Mouse (Mus musculus) kidney, embryonic 16.5 days (tissue): ENCODE measurements at regions not wholly inside any gene's neighbourhood (a gene's known extent, or its start where the extent isn't known, plus 50 kb on each side); places are given as distances from the start of the nearest gene placed in this dataset.

ENCODE experiments used
- ATAC-seq: fragments of 200-750 bp; cut with Nextera tagmentation; 2 replicates; pipeline ENCODE4 v1.8.0; 2017; ENCODE audit warnings: moderate TSS enrichment; ENCODE audit not compliant: low FRiP score, low TSS enrichment
- H3K27ac ChIP-seq: fragments of 300-500 bp; sonication (generic); 2 replicates; pipeline ENCODE4 v1.5.1; 2014; ENCODE audit warnings: low read length
- H3K27me3 ChIP-seq: fragments of 300-500 bp; sonication (generic); 2 replicates; pipeline ENCODE4 v1.6.1; 2014; ENCODE audit warnings: low read length, control low read depth, mixed read lengths; ENCODE audit not compliant: insufficient read depth
- H3K36me3 ChIP-seq: fragments of 300-500 bp; sonication (generic); 2 replicates; pipeline ENCODE4 v1.6.1; 2014; ENCODE audit warnings: low read length, control low read depth, mixed read lengths; ENCODE audit not compliant: insufficient read depth
- H3K4me1 ChIP-seq: fragments of 300-500 bp; sonication (generic); 2 replicates; pipeline ENCODE4 v1.6.1; 2014; ENCODE audit warnings: low read length, control low read depth, mixed read lengths; ENCODE audit not compliant: insufficient read depth
- H3K4me2 ChIP-seq: fragments of 300-500 bp; sonication (generic); replicated peaks from 2 replicates; pipeline ENCODE4 v1.6.1; 2014; ENCODE audit warnings: low read depth, low read length
- H3K4me3 ChIP-seq: fragments of 300-500 bp; sonication (generic); 2 replicates; pipeline ENCODE4 v1.5.1; 2014; ENCODE audit warnings: mild to moderate bottlenecking, low read length
- H3K9ac ChIP-seq: fragments of 300-500 bp; sonication (generic); replicated peaks from 2 replicates; pipeline ENCODE4 v1.6.1; 2014; ENCODE audit warnings: low read length
- H3K9me3 ChIP-seq: fragments of 300-500 bp; sonication (generic); 2 replicates; pipeline ENCODE4 v1.6.1; 2016; ENCODE audit warnings: low read length, control low read depth
- WGBS: fragments of 180-500 bp; shearing (Covaris S2); extraction: QIAGEN DNeasy Blood & Tissue Kit; methylation state at CpG from one replicate; pipeline ENCODE4 v1.1.7; 2014; 5-methylcytosine and 5-hydroxymethylcytosine counted together

- H3K27ac ChIP-seq, result no peak overlapping the region
- no peak overlapping the region for H3K4me3 ChIP-seq
- WGBS, result 84% methylated on average over 5 of the region's 5 CpGs
- no peaks in the 10 kb centered on the region for H3K4me1 ChIP-seq
- no peak overlapping the region for H3K9ac ChIP-seq
- no peak overlapping the region for H3K4me2 ChIP-seq
- H3K36me3 ChIP-seq, result no peaks in the 10 kb centered on the region
- H3K27me3 ChIP-seq, result no peaks in the 10 kb centered on the region
- ATAC-seq, result no peak
- H3K9me3 ChIP-seq, result no peaks in the 10 kb centered on the region
These were observed 733.5 kb downstream of the Fam19a2 start for GRCm38 (mm10) chr10:123997260-123997659.

- 70% methylated on average over 1 of the region's 1 CpGs for WGBS
- Histone ChIP-seq H3K4me2 (no peak overlapping the region), H3K36me3 (no peaks in the 10 kb centered on the region), H3K27me3 (no peaks in the 10 kb centered on the region), H3K4me3 (no peak overlapping the region), H3K27ac (no peak overlapping the region), H3K9me3 (no peaks in the 10 kb centered on the region), H3K4me1 (no peaks in the 10 kb centered on the region), H3K9ac (no peak overlapping the region)
- no peak for ATAC-seq
These were observed 735.2 kb downstream of the Fam19a2 start for GRCm38 (mm10) chr10:123998959-123999358.

- no peak for ATAC-seq
- 77% methylated on average over 4 of the region's 4 CpGs for WGBS
- H3K9me3 ChIP-seq, result no peaks in the 10 kb centered on the region
These were observed 781.2 kb downstream of the Fam19a2 start for GRCm38 (mm10) chr10:124045031-124045430.

GRCm38 (mm10) chr10:124045791-124046190, 782.0 kb downstream of the Fam19a2 start:
- WGBS, result 84% methylated on average over 2 of the region's 2 CpGs
- H3K9me3 ChIP-seq, result no peaks in the 10 kb centered on the region
- no peak for ATAC-seq
- no peak overlapping the region for H3K27ac ChIP-seq
- no peak overlapping the region for H3K9ac ChIP-seq
- no peaks in the 10 kb centered on the region for H3K27me3 ChIP-seq
- H3K4me2 ChIP-seq, result no peak overlapping the region
- no peaks in the 10 kb centered on the region for H3K36me3 ChIP-seq
- H3K4me1 ChIP-seq, result no peaks in the 10 kb centered on the region
- no peak overlapping the region for H3K4me3 ChIP-seq

More at GRCm38 (mm10) chr10:124045031-124045430, 781.2 kb downstream of the Fam19a2 start:
- Histone ChIP-seq H3K27ac (no peak overlapping the region), H3K4me2 (no peak overlapping the region), H3K27me3 (no peaks in the 10 kb centered on the region), H3K4me1 (no peaks in the 10 kb centered on the region), H3K9ac (no peak overlapping the region), H3K36me3 (no peaks in the 10 kb centered on the region), H3K4me3 (no peak overlapping the region)

- Histone ChIP-seq H3K27ac (no peak overlapping the region), H3K4me3 (no peak overlapping the region), H3K4me2 (no peak overlapping the region), H3K9ac (no peak overlapping the region), H3K36me3 (no peaks in the 10 kb centered on the region), H3K9me3 (no peaks in the 10 kb centered on the region), H3K27me3 (no peaks in the 10 kb centered on the region), H3K4me1 (no peaks in the 10 kb centered on the region)
- WGBS, result 58% methylated on average over 3 of the region's 3 CpGs
- peak; percentile 23; the same call in 1 of the 2 replicates for ATAC-seq
These were observed 819.0 kb downstream of the Fam19a2 start for GRCm38 (mm10) chr10:124082756-124083155.

GRCm38 (mm10) chr10:124090547-124090946, 826.8 kb downstream of the Fam19a2 start:
- Histone ChIP-seq H3K36me3 (no peaks in the 10 kb centered on the region), H3K27me3 (no peaks in the 10 kb centered on the region), H3K9me3 (no peaks in the 10 kb centered on the region), H3K4me3 (no peak overlapping the region), H3K4me2 (no peak overlapping the region), H3K4me1 (no peaks in the 10 kb centered on the region), H3K27ac (no peak overlapping the region), H3K9ac (no peak overlapping the region)
- no peak for ATAC-seq
- WGBS, result 81% methylated on average over 10 of the region's 10 CpGs

- no peaks in the 10 kb centered on the region for H3K27me3 ChIP-seq
- no peak for ATAC-seq
- H3K27ac ChIP-seq, result no peak overlapping the region
- H3K9ac ChIP-seq, result no peak overlapping the region
- no peak overlapping the region for H3K4me2 ChIP-seq
- no peaks in the 10 kb centered on the region for H3K4me1 ChIP-seq
- H3K9me3 ChIP-seq, result no peaks in the 10 kb centered on the region
- WGBS, result 81% methylated on average over 7 of the region's 7 CpGs
- no peak overlapping the region for H3K4me3 ChIP-seq
- H3K36me3 ChIP-seq, result no peaks in the 10 kb centered on the region
These were observed 827.6 kb downstream of the Fam19a2 start for GRCm38 (mm10) chr10:124091364-124091763.

GRCm38 (mm10) chr10:124119585-124119984, 855.8 kb downstream of the Fam19a2 start:
- Histone ChIP-seq H3K27ac (no peak overlapping the region), H3K9ac (no peak overlapping the region), H3K4me2 (no peak overlapping the region), H3K27me3 (no peaks in the 10 kb centered on the region), H3K4me3 (no peak overlapping the region), H3K36me3 (no peaks in the 10 kb centered on the region), H3K9me3 (no peaks in the 10 kb centered on the region), H3K4me1 (no peaks in the 10 kb centered on the region)
- ATAC-seq, result no peak

GRCm38 (mm10) chr10:124138456-124138855, 874.7 kb downstream of the Fam19a2 start:
- H3K4me1 ChIP-seq, result no peaks in the 10 kb centered on the region
- no peak overlapping the region for H3K9ac ChIP-seq
- no peaks in the 10 kb centered on the region for H3K9me3 ChIP-seq
- no peak overlapping the region for H3K27ac ChIP-seq
- no peak overlapping the region for H3K4me2 ChIP-seq
- 68% methylated on average over 2 of the region's 2 CpGs for WGBS
- no peak for ATAC-seq
- no peaks in the 10 kb centered on the region for H3K27me3 ChIP-seq
- H3K36me3 ChIP-seq, result no peaks in the 10 kb centered on the region
- H3K4me3 ChIP-seq, result no peak overlapping the region

GRCm38 (mm10) chr10:124142336-124142735, 878.5 kb downstream of the Fam19a2 start:
- H3K4me3 ChIP-seq, result no peak overlapping the region
- WGBS, result 68% methylated on average over 1 of the region's 1 CpGs
- H3K9ac ChIP-seq, result no peak overlapping the region

More at GRCm38 (mm10) chr10:124142336-124142735, 878.5 kb downstream of the Fam19a2 start:
- Histone ChIP-seq H3K36me3 (no peaks in the 10 kb centered on the region), H3K4me2 (no peak overlapping the region), H3K27ac (no peak overlapping the region), H3K9me3 (no peaks in the 10 kb centered on the region), H3K4me1 (no peaks in the 10 kb centered on the region), H3K27me3 (no peaks in the 10 kb centered on the region)
- ATAC-seq, result no peak
